Mouse (Mus musculus): ENCODE measurements around the gene Zbtb42.

Gene Zbtb42

GRCm38 (mm10) chr12:112678555-112679026 is at the start of gene Zbtb42:
TSS of gene Zbtb42 (plus strand) at chr12:112678828.
- peak; percentile 69 for DNase-seq (ENCODE audit: low read depth)

DNA sequence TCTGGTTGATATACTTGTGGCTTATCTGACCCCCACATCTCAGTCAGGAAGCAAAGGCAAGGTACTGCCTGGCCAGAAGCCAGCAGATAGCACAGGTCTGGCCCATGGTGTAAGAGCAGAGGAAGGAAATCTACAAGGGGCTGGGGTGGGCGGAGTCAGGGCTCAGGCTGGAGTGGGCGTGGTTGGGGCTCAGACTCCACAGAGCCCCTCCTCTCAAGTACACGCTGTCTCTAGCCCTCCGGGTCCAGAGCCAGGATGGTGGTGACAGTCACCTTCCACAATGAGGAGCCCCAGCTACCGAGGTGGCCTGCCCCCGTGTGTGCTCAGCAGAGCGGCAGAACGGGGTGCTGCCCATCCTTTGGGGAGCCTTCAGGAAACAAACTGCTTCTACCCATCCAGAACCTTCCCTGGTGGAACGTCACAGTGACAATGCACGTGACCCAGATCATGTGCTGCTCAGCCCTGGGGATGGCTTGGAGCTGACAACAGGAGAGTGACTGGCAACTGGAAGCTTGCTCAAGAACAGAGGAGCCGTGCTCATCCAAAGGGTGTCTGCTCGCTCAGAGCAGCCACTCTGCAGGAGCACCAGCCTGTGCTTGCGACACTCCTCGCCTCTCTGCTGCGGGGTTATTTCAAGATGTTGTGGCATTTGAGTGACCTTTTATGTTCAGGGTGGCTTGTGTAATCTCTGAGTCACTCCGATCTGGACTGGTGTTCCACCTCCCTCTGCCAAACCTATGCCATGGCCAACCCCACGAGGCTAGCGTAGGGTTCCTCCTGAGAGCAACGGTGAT is 49.5 kb upstream of the Zbtb42 start:
- DNase-seq (ENCODE audit: low read depth) = peak; percentile 99

DNA sequence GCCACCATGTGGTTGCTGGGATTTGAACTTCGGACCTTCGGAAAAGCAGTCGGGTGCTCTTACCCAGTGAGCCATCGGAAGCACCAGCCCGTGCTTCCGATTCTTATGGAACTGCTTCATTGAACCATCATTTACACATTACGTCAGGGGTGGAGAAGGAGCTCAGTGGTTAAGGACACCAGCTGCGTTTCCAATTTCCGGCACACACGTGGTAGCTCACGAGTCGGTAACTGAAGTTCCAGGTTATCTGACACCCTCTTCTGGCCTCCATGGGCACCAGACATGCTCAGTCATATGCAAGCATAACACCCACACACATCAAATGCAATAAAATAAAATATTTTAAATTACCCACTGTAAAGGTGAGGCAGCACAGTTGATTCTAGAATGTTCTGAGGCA is 48.6 kb upstream of the Zbtb42 start:
- peak; percentile 57 for DNase-seq (ENCODE audit: low read depth)

- DNase-seq (ENCODE audit: low read depth) = no peak
Measured at GRCm38 (mm10) chr12:112630796-112631195, 47.8 kb upstream of the Zbtb42 start.

DNA sequence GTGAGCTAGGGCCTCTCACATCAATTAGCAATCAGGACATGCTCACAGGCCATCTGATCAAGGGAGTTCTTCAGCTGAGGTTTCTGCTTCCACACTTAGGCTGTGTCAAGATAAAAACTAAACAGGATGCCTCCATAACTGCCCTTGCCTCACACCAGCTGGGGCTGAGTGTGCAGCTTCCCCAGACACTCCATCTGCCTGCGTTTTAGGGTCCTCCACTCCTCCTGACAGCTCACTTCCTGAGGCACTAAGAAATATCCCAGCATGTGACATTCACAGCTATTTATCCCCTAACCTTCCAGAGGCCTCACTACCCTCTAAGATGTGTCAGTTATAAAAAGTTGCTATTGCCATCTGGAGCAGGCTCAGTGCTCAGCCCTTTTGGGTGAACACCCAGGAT is 47.2 kb upstream of the Zbtb42 start:
- peak; percentile 25 for DNase-seq (ENCODE audit: low read depth)

- DNase-seq (ENCODE audit: low read depth) = no peak
Measured at GRCm38 (mm10) chr12:112632084-112632777, 46.4 kb upstream of the Zbtb42 start.

DNA sequence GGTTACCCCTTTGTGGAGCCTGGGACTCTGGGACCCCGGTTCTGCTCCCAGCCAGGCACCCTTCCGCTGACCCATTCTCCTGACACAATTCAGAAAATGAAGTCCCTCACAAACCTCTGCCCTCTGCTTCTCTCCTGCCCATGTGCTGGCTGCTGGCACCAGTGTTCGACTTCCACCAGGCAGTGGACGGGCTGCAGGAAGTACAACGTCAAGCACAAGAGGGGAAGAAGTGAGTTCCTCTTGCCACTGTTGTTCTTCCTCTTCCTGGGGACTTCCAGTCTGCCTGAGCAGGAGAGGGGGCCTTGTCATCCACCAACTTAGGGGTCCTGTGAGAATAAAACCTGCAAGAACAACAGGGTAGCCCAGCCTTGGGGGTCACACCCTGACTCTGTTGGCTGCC is 45.7 kb upstream of the Zbtb42 start:
- no peak for DNase-seq (ENCODE audit: low read depth)

- DNase-seq (ENCODE audit: low read depth) = peak; percentile 56
Measured at GRCm38 (mm10) chr12:112633686-112634085, 44.9 kb upstream of the Zbtb42 start.

GRCm38 (mm10) chr12:112639526-112639925 is 39.1 kb upstream of the Zbtb42 start:
- no peak for DNase-seq (ENCODE audit: low read depth)

GRCm38 (mm10) chr12:112643126-112643525 is 35.5 kb upstream of the Zbtb42 start:
- peak; percentile 79 for DNase-seq (ENCODE audit: low read depth)

DNA sequence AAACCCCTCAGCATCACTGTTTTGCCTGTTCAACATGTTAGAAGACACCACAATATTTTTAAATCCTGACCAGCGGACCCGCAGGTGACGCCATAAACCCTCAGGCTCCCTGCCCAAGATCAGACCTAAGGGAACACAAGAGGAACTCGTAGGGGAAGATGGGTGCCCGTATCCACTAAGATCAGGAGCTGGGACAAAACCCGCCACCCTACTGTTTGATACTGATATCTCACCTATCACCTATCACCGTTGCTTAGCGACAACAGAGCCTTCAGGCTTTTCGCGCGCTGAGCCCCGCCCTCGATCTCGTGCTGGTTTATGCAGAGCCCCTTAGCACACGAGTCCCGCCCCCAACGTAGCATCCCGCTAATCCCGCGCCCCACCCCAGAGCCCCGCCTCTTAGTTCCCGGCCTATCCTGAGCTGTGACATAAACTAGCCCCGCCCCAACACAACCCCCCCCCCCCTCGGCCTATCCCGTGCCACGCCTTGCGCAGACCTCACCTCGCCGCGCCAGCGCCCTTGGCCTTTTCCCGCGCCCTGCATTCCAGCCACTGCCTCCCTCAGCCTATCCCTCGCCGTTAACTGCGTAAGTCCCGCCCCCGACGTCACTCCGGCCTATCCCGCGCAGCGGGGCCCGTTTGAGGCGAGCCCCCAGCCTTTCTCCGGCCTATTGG is 34.3 kb upstream of the Zbtb42 start, which contains the start of gene Siva1:
Gene Siva1 (plus strand): TSS at position 500 of the 675 bp plus-strand sequence.
- peak; percentile 99 for DNase-seq (ENCODE audit: low read depth)

DNA sequence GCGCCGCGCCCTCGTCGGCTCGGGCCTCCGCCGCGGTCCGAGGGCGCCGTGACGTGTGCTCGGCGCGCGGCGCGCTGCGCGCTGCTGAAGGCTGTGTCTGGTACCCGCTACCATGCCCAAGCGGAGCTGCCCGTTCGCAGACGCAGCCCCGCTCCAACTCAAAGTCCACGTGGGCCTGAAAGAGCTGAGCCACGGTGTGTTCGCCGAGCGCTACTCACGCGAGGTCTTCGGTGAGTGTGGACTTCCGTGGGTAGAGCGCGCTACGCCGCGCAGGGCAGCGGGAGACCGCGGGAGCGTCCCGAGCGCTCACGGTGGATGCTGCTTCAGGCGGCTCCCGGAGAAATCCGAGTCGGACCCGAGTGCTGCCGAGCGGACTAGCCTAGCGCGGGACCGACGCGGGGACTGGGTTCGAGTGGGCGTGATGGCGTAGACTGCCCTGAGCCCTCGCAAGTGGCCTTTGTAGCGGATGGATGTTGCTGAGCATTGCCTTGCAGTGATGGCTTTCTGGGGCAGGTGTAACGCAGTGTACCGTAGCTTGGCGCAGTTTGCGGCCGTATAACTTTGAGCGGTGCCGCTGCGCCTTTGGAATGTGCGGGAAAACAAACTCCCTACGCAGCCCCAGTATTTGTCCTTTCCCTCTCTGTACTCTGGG is 33.6 kb upstream of the Zbtb42 start:
- no peak for DNase-seq (ENCODE audit: low read depth)

DNA sequence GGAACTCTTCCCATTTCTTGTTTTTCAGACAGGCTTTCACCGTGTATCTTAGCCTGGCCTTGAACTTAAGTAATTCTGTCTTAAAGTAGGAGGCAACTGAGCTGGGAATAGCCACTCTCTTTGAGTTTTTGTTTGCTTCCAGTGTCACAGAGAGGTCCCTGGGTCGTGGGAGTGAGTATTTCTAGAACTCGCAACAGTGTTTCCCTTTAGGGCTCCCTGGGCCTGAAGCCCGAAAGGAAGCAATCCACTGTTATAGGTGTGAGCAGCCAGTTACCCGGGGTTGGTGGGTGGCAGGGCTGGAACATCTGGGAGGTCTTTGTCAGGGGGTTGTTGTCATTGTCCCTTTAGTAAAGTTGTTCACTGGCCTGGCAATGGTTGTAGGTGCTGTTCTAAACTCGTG is 32.5 kb upstream of the Zbtb42 start:
- no peak for DNase-seq (ENCODE audit: low read depth)

DNA sequence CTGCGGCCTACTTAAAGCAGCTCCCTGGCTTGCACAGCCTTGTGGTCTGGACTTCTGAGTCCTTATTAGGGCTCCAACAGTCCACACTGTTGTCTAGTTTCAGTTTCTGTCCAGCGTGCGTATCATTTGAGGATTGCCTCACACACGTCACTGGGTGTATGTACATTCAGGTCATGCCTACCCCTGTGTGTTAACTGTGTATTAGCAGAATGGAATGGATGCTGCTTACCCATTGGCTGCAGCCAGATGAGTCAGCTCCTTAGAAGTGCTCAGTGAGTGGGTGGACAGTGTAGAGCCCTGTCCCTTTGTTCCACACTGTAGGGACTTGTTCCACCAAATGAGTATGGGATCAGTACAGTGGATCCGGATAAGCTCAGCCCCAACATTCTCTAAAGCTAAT is 30.5 kb upstream of the Zbtb42 start:
- DNase-seq (ENCODE audit: low read depth) = peak; percentile 49

DNA sequence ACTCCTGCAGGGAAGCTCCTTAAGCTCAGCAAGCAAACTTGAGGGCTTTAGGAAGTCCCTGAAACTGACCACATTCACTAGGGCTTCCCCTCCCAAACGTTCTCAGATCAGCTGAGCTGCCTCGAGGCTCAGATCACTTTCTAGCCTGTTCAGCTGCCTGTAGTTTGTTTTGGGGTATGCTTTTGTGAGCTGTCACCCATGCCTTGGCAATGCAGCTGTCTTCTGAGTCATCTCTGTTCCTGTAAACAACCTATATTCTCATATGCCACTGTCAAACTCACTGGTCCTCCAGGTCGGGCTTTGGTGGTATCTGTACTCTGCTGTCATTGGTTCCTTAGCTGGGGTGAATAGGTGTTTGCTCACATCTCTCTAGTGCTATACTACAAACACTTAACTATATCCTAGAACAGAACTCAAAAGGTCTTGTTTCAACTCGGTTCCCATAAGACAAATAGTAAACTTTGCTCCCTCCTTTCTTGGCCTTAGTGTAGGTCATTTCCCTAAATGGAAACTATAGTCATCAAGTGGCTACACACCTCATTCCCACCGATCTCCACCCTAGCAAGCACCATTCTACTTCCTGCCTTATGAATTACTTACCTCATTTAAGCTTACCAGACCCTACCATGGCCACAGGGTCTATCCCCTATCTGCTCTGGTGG is 26.7 kb upstream of the Zbtb42 start:
- no peak for DNase-seq (ENCODE audit: low read depth)

DNA sequence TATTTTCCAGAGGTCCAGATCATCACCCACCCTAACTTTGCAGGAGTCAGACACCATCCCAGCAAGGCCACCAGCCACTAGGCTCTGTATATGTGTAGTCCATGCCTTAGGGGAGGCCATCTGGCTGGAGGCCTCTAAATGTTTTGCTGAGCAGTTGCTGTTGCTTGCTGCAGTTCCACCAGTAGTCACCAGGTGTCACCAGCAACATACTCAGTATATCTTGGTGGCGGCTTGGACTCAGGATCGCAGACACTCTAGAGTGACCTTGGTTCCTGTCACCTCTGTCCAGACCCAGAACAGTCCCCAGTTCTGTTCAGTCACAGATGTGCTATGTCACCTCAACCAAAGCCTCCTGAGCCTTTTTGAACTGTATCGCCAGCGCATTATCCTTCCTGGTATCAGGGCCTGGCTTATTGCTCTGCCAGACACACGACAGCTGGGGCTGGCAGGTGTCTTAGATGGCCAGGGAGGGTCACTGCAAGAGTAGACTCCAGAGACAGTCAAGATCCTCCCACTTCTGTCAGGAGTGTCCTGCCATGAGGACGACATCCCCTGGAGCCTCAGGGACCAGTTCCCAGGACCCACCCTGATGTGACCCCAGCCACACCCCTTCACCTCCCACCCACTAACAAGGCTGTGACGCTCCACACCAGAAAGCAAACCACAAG is 25.3 kb upstream of the Zbtb42 start:
- DNase-seq (ENCODE audit: low read depth) = peak; percentile 87

DNA sequence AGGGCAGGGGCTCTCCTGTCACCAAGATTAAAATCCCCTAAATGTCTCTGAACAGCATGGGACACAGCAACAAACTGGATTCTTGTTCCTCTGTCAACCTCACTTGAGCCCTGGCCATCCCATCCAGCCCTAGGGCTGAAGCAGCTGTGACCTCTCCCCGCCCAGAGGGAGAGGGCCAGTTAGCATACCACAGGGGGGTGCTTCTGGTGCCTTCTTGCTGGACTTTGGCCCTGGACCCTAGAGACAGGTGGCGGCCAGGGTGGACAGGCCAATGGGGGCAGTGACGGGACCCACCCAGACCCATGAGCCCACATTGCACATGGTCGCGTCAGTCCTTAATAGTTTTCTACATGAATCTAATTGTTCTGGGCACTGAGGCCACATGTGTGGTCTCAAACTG is 24.6 kb upstream of the Zbtb42 start:
- DNase-seq (ENCODE audit: low read depth) = no peak

- DNase-seq (ENCODE audit: low read depth) = peak; percentile 34
Measured at GRCm38 (mm10) chr12:112658619-112659018, 20.0 kb upstream of the Zbtb42 start.

GRCm38 (mm10) chr12:112659109-112659508 is 19.5 kb upstream of the Zbtb42 start:
- DNase-seq (ENCODE audit: low read depth) = peak; percentile 27

DNA sequence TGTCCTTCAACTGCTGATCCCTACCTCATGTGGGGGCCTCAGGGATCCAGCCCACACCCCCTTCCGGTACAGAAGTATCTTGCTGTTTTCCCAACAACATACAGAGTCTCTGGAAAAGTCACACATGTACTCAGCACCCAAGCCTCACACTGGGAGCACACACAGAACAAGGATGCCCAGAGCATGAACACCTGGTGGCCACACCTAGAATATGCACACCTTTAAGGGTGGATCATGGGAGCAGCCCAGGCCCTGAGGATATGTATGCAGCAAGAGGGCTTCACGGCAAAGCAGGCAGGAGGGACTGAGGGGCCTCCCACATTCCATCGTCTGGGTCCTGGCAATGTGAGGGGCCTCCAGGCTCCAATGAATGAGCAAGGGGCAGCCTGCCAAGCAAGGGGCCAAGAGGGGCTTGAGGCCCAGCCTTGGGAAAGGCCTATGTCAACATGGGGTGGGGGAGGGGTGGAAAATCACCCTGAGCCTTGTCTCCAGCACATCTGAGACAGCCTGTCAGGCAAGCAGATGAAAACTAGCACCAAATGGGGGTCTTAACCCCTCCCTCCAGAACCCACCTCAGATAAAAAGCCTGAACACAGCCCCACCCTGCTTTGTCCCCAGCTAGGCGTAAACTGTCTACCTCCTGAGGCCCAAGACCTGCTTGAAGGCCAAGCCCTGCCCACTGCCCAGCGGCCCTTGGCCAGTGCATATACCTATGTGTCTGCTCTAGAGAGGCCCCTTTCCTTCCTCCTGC is 17.9 kb upstream of the Zbtb42 start:
- no peak for DNase-seq (ENCODE audit: low read depth)

DNA sequence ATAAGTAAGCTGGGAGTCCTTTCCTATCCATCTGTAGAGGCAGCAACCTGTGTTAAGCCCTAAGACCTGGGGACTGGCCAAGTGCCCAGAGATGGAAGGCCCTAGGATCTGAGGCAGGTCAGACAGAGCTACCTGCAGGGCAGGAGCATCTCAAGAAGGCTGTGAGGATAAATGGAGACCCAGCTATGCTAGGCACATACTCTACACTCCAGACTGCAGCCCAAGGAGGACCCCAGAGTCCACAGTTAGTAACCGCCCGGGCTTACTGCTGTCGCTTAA is 17.4 kb upstream of the Zbtb42 start:
- no peak for DNase-seq (ENCODE audit: low read depth)
